Mouse (Mus musculus) neural tube, postnatal 0 days (tissue): ENCODE data around the gene Rhox4a2. TPM values are rescaled to one million over a fixed set of nuclear protein-coding genes. Genes with fewer than 3 reads are reported as not detected.

ENCODE experiments used
- polyA plus RNA-seq: library from polyadenylated mRNA; unstranded; fragments of >200 nt; fragmentation: Nextera tagmentation; extraction: Ambion mirVana; gene quantifications from 2 replicates; pipeline ENCODE4 v1.2.1, GENCODE M21; 2015

Gene Rhox4a2
- not detected in 2 replicates for polyA plus RNA-seq

DNA sequence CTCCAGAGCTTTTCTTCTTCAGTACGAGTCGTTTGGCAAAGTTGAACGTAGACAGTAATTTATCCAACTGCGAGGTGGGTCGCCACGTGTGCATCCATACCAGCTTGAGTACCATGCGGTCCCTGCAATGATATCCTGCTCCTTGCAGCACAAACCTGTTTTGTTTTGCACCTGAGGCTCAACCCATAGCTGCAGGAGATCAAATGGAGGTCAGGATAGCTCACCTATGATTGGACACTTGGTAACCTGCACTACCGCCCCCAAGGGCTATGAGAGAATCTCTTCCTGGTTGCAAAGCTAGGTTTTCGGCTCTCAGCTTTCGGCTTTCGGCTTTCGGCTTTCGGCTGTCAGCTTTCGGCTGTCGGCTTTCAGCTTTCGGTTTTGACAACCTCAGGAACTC lies at the start of gene Rhox4a2:
Gene Rhox4a2, plus strand, starts transcription at position 301 of the 400 bp plus-strand sequence.

DNA sequence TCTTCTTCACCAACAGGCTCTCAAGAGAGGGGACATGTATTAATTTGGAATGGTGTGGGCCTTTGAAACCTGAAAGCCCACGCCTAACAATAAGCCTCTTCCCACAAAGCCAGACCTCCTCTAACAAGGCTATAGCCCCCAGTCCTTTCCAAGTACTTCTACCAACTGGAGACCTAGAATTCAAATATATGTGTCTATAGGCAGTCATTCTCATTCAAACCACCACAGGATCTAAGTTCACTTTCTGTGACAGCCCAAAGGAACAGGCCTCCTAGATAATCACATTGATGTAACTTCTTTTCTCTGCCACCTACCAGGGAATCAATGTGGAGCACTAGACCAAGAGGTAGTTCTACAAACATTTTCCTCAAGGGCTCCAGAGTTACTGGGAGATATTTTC lies 10.9 kb upstream of the Rhox4a2 start, which contains the start of gene Rhox3a2:
Gene Rhox3a2, plus strand, starts transcription at position 301 of the 400 bp plus-strand sequence.

GRCm38 (mm10) chrX:37411767-37412166 lies 21.1 kb downstream of the Rhox4a2 start, which contains the start of gene Rhox2b:
Rhox2b (plus strand) TSS chrX:37412067.

DNA sequence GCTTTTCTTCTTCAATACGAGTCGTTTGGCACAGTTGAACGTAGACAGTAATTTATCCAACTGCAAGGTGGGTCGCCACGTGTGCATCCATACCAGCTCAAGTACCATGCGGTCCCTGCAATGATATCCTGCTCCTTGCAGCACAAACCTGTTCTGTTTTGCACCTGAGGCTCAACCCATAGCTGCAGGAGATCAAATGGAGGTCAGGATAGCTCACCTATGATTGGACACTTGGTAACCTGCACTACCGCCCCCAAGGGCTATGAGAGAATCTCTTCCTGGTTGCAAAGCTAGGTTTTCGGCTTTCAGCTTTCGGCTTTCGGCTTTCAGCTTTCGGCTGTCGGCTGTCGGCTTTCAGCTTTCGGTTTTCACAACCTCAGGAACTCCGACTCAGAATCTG lies 41.5 kb downstream of the Rhox4a2 start, which contains the start of gene Rhox4b:
Gene Rhox4b, plus strand, starts transcription at position 301 of the 400 bp plus-strand sequence.

Other genes with a start within 250 kb of the Rhox4a2 start
- gene Akap14, start 222.0 kb upstream of the Rhox4a2 start, polyA plus RNA-seq, result 0.49 and 0.53 TPM in 2 replicates
- 1,019 and 1,020 TPM in 2 replicates for gene Ndufa1, start 199.7 kb upstream of the Rhox4a2 start, polyA plus RNA-seq
- gene Rnf113a1, start 199.6 kb upstream of the Rhox4a2 start, polyA plus RNA-seq, result 29.6 and 30.3 TPM in 2 replicates
- not detected in 2 replicates for gene Gm9, start 179.8 kb upstream of the Rhox4a2 start, polyA plus RNA-seq
- gene Rhox1, start 168.6 kb upstream of the Rhox4a2 start, polyA plus RNA-seq, result not detected in 2 replicates
- not detected in 2 replicates for gene Rhox2a, start 145.9 kb upstream of the Rhox4a2 start, polyA plus RNA-seq
- gene Rhox3a, start 140.9 kb upstream of the Rhox4a2 start, polyA plus RNA-seq, result not detected in 2 replicates
- gene Rhox4a, start 125.5 kb upstream of the Rhox4a2 start, polyA plus RNA-seq, result not detected in 2 replicates
- not detected in 2 replicates for gene Rhox3a2, start 10.8 kb upstream of the Rhox4a2 start, polyA plus RNA-seq
- not detected in 2 replicates for gene Rhox2b, start 21.2 kb downstream of the Rhox4a2 start, polyA plus RNA-seq
- gene Rhox4b, start 41.6 kb downstream of the Rhox4a2 start, polyA plus RNA-seq, result not detected in 2 replicates
- not detected in 2 replicates for gene Rhox2c, start 62.8 kb downstream of the Rhox4a2 start, polyA plus RNA-seq
- not detected in 2 replicates for gene Rhox3c, start 67.7 kb downstream of the Rhox4a2 start, polyA plus RNA-seq
- not detected in 2 replicates for gene Rhox4c, start 89.5 kb downstream of the Rhox4a2 start, polyA plus RNA-seq
- not detected in 2 replicates for gene Rhox2d, start 102.6 kb downstream of the Rhox4a2 start, polyA plus RNA-seq
- gene Rhox4d, start 123.5 kb downstream of the Rhox4a2 start, polyA plus RNA-seq, result not detected in 2 replicates
- not detected in 2 replicates for gene Rhox2e, start 139.6 kb downstream of the Rhox4a2 start, polyA plus RNA-seq
- not detected in 2 replicates for gene Rhox3e, start 151.2 kb downstream of the Rhox4a2 start, polyA plus RNA-seq
- not detected in 2 replicates for gene Rhox4e, start 166.6 kb downstream of the Rhox4a2 start, polyA plus RNA-seq
- gene Rhox2f, start 180.6 kb downstream of the Rhox4a2 start, polyA plus RNA-seq, result not detected in 2 replicates
- gene Rhox3f, start 190.1 kb downstream of the Rhox4a2 start, polyA plus RNA-seq, result not detected in 2 replicates
- gene Rhox4f, start 216.9 kb downstream of the Rhox4a2 start, polyA plus RNA-seq, result not detected in 2 replicates
- not detected in 2 replicates for gene Rhox3g, start 237.8 kb downstream of the Rhox4a2 start, polyA plus RNA-seq